Mouse (Mus musculus): ENCODE data around the gene Zfp740.

- TF ChIP-seq CTCF (IDR thresholded peaks at IDR 0.05; ENCODE audit: borderline replicate concordance, control insufficient read depth, extremely low read depth, insufficient read depth, low read length, poor library complexity) (no peak), POLR2A (IDR thresholded peaks at IDR 0.05; ENCODE audit: control insufficient read depth, extremely low read depth, insufficient read depth, low read length, poor library complexity) (no peak)
Observed at GRCm38 (mm10) chr15:102195373-102195772, 7.7 kb upstream of the Zfp740 start.

Measured in thymus, adult 2 months (tissue).